8 mouse cellular contexts compared by ENCODE assay signal in genomic region chr11:53430670-53431346, GRCm38 (mm10). TPM values are rescaled to one million over a fixed set of nuclear protein-coding genes. Genes with fewer than 3 reads are reported as not detected.
A peak's percentile ranks its signal among the peaks of the same experiment; 100 is the strongest.
DNase-seq lines count a peak whose midpoint lies in the region; ATAC-seq and TF ChIP-seq lines count a peak whose summit lies in the region.

Uqcrq (minus strand) TSS chr11:53430831.
Gdf9 (plus strand) TSS chr11:53431023.

- peak within 1 kb of the TSS; percentile 89 for H3K27ac ChIP-seq in heart, embryonic 11.5 days (ENCODE audit: low read depth, low read length)
- peak within 1 kb of the TSS; percentile 56 for H3K27ac ChIP-seq in kidney, embryonic 16.5 days (ENCODE audit: low read length)
- H3K27ac ChIP-seq in liver, adult 2 months (replicated peaks; ENCODE audit: insufficient read depth, low read depth, low read length) = peak within 1 kb of the TSS; percentile 99

- peak; percentile 90 for ATAC-seq in heart, embryonic 11.5 days (replicated peaks; ENCODE audit: insufficient number of reproducible peaks, low FRiP score, low TSS enrichment)
- ATAC-seq in kidney, embryonic 16.5 days (ENCODE audit: low FRiP score, low TSS enrichment) = peak; percentile 95

- H3K4me2 ChIP-seq in heart, embryonic 11.5 days = peak within 1 kb of the TSS; percentile 72
- peak within 1 kb of the TSS; percentile 85 for H3K4me2 ChIP-seq in kidney, embryonic 16.5 days (replicated peaks; ENCODE audit: low read depth, low read length)
- peak within 1 kb of the TSS; percentile 99 for H3K4me2 ChIP-seq in myocyte (ENCODE audit: low read depth)

- peaks cover 15% of the 10 kb centered on the region for H3K79me3 ChIP-seq in C2C12 (ENCODE audit: low read depth)

- DNase-seq in brain, embryonic 14.5 days (ENCODE audit: low read depth) = peak; percentile 100
- peak; percentile 100 for DNase-seq in liver, adult 2 months (ENCODE audit: extremely low read depth, low read depth, low spot score)
- DNase-seq in splenic B cell, adult 2 months (ENCODE audit: low read depth, low spot score) = peak; percentile 100

- TF ChIP-seq CTCF in C2C12 (IDR thresholded peaks at IDR 0.05; ENCODE audit: control insufficient read depth, insufficient read depth, insufficient read length) = no peak
- TF ChIP-seq CTCF in brain, embryonic 14.5 days (IDR thresholded peaks at IDR 0.05; ENCODE audit: borderline replicate concordance, extremely low read depth, insufficient read depth, insufficient read length) = no peak
- no peak for TF ChIP-seq CTCF in liver, adult 2 months (IDR thresholded peaks at IDR 0.05; ENCODE audit: low read depth, low read length)

- peak within 1 kb of the TSS; percentile 97 for H3K9ac ChIP-seq in heart, embryonic 11.5 days (ENCODE audit: low read depth, low read length)
- H3K9ac ChIP-seq in kidney, embryonic 16.5 days (replicated peaks; ENCODE audit: low read length) = peak within 1 kb of the TSS; percentile 88
- peak within 1 kb of the TSS; percentile 97 for H3K9ac ChIP-seq in liver, adult 2 months (ENCODE audit: low read depth, low read length)

- H3K79me2 ChIP-seq in C2C12 (ENCODE audit: control insufficient read depth, insufficient read depth) = peaks cover 26% of the 10 kb centered on the region
- H3K79me2 ChIP-seq in liver, adult 2 months (ENCODE audit: control insufficient read depth, insufficient read depth, low read length) = peaks cover 4% of the 10 kb centered on the region; the same call in 1 of the 2 replicates
- peaks cover 19% of the 10 kb centered on the region for H3K79me2 ChIP-seq in myocyte (ENCODE audit: control insufficient read depth, insufficient read depth)

- H3K4me3 ChIP-seq in C2C12 (ENCODE audit: insufficient read depth, poor library complexity, severe bottlenecking) (peak within 1 kb of the TSS; percentile 92), myocyte (peak within 1 kb of the TSS; percentile 86)
- H3K4me3 ChIP-seq in erythroblast, embryonic 14.5 days (replicated peaks) = peak within 1 kb of the TSS; percentile 99
- H3K4me3 ChIP-seq in heart, embryonic 11.5 days (ENCODE audit: low read depth, low read length) = peak within 1 kb of the TSS; percentile 96
- peak within 1 kb of the TSS; percentile 92 for H3K4me3 ChIP-seq in kidney, embryonic 16.5 days (ENCODE audit: low read length)
- peak within 1 kb of the TSS; percentile 90 for H3K4me3 ChIP-seq in liver, adult 2 months (ENCODE audit: insufficient read depth, low read depth, low read length)

- peak within 1 kb of the TSS; percentile 99 for H3ac ChIP-seq in C2C12 (ENCODE audit: control insufficient read depth, insufficient read length, low read depth)
- peak within 1 kb of the TSS; percentile 97 for H3ac ChIP-seq in myocyte (ENCODE audit: control insufficient read depth, insufficient read length)

- H3K4me1 ChIP-seq in erythroblast, embryonic 14.5 days (ENCODE audit: control insufficient read depth) = peaks cover 53% of the 10 kb centered on the region
- peaks cover 10% of the 10 kb centered on the region; the same call in 1 of the 2 replicates for H3K4me1 ChIP-seq in heart, embryonic 11.5 days (ENCODE audit: control insufficient read depth, insufficient read depth, low read length)
- peaks cover 8% of the 10 kb centered on the region for H3K4me1 ChIP-seq in kidney, embryonic 16.5 days (ENCODE audit: insufficient read depth, low read length)
- peaks cover 15% of the 10 kb centered on the region for H3K4me1 ChIP-seq in liver, adult 2 months (ENCODE audit: control insufficient read depth, insufficient read depth, low read length)

- H3K27me3 ChIP-seq in C2C12 (ENCODE audit: control insufficient read depth, insufficient read depth, insufficient read length) = peaks cover 5% of the 10 kb centered on the region
- no peaks in the 10 kb centered on the region for H3K27me3 ChIP-seq in erythroblast, embryonic 14.5 days (ENCODE audit: control insufficient read depth)
- H3K27me3 ChIP-seq in heart, embryonic 11.5 days (ENCODE audit: control insufficient read depth, insufficient read depth, low read length) = no peaks in the 10 kb centered on the region
- no peaks in the 10 kb centered on the region for H3K27me3 ChIP-seq in kidney, embryonic 16.5 days (ENCODE audit: insufficient read depth, low read length)
- no peaks in the 10 kb centered on the region for H3K27me3 ChIP-seq in liver, adult 2 months (ENCODE audit: control insufficient read depth, insufficient read depth, low read length)
- H3K27me3 ChIP-seq in myocyte (ENCODE audit: control insufficient read depth, insufficient read depth, insufficient read length) = no peaks in the 10 kb centered on the region
- H3K27me3 ChIP-seq in splenic B cell, adult 2 months (ENCODE audit: control insufficient read depth, insufficient read depth, low read length, poor library complexity, severe bottlenecking) = no peaks in the 10 kb centered on the region

- peaks cover 24% of the 10 kb centered on the region for H3K36me3 ChIP-seq in C2C12 (ENCODE audit: control insufficient read depth, insufficient read depth)
- peaks cover 30% of the 10 kb centered on the region for H3K36me3 ChIP-seq in erythroblast, embryonic 14.5 days (ENCODE audit: control insufficient read depth)
- H3K36me3 ChIP-seq in heart, embryonic 11.5 days (ENCODE audit: control insufficient read depth, insufficient read depth, low read length) = peaks cover 8% of the 10 kb centered on the region
- H3K36me3 ChIP-seq in kidney, embryonic 16.5 days (ENCODE audit: insufficient read depth, low read length) = peaks cover 8% of the 10 kb centered on the region; the same call in 1 of the 2 replicates
- peaks cover 6% of the 10 kb centered on the region; the same call in 1 of the 2 replicates for H3K36me3 ChIP-seq in liver, adult 2 months (ENCODE audit: control insufficient read depth, insufficient read depth, low read length)
- peaks cover 14% of the 10 kb centered on the region for H3K36me3 ChIP-seq in myocyte (ENCODE audit: control insufficient read depth, insufficient read depth)
- no peaks in the 10 kb centered on the region for H3K36me3 ChIP-seq in splenic B cell, adult 2 months (ENCODE audit: control insufficient read depth, insufficient read depth, low read length, poor library complexity, severe bottlenecking)

- under 1% methylated on average over 44 of the region's 44 CpGs for WGBS in heart, embryonic 11.5 days (ENCODE audit: insufficient replicate concordance)
- WGBS in kidney, embryonic 16.5 days = 0% methylated on average over 44 of the region's 44 CpGs
- under 1% methylated on average over 44 of the region's 44 CpGs for WGBS in liver, adult 2 months

- no peaks in the 10 kb centered on the region for H3K9me3 ChIP-seq in erythroblast, embryonic 14.5 days (ENCODE audit: control insufficient read depth, low read length)
- H3K9me3 ChIP-seq in heart, embryonic 11.5 days (replicated peaks; ENCODE audit: control insufficient read depth, low read length) = no peaks in the 10 kb centered on the region
- H3K9me3 ChIP-seq in kidney, embryonic 16.5 days (ENCODE audit: low read length) = no peaks in the 10 kb centered on the region

- TF ChIP-seq POLR2A in brain, embryonic 14.5 days (IDR thresholded peaks at IDR 0.05; ENCODE audit: borderline replicate concordance, extremely low read depth, insufficient read depth, insufficient read length, poor library complexity, severe bottlenecking) = peak; percentile 74; the same call in 1 of the 2 replicates
- TF ChIP-seq POLR2A in liver, adult 2 months (IDR thresholded peaks at IDR 0.05; ENCODE audit: extremely low read depth, insufficient read depth, low read length) = peak; percentile 79; the same call in 1 of the 2 replicates
- peak; percentile 60 for TF ChIP-seq POLR2A in myocyte (IDR thresholded peaks at IDR 0.05; ENCODE audit: insufficient read length, low read depth)

TF ChIP-seq in C2C12, 6 proteins besides CTCF, POLR2A, EP300 and RAD21:
- TF ChIP-seq MAX (IDR thresholded peaks at IDR 0.05) (peak; percentile 19), FOSL1 (IDR thresholded peaks at IDR 0.05; ENCODE audit: insufficient read depth, low read length, poor library complexity, severe bottlenecking) (no peak), USF1 (IDR thresholded peaks at IDR 0.05; ENCODE audit: low read depth) (peak; percentile 62)

TF ChIP-seq in myocyte, 11 proteins besides CTCF, POLR2A, EP300 and RAD21:
- TF ChIP-seq SRF (IDR thresholded peaks at IDR 0.05; ENCODE audit: control insufficient read depth, insufficient read length, low read depth) (peak; percentile 12), TCF3 (IDR thresholded peaks at IDR 0.05; ENCODE audit: insufficient read length, low read depth) (no peak), E2F4 (IDR thresholded peaks at IDR 0.05; ENCODE audit: insufficient read depth) (no peak), USF1 (IDR thresholded peaks at IDR 0.05; ENCODE audit: low read depth) (peak; percentile 70), REST (IDR thresholded peaks at IDR 0.05; ENCODE audit: insufficient read depth, insufficient read length) (no peak), POLR2AphosphoS2 (IDR thresholded peaks at IDR 0.05; ENCODE audit: insufficient read length, low read depth) (peak; percentile 82)

RNA-seq across cellular contexts. Expression of gene Uqcrq, which starts in this region (rescaled TPM):
- 664 TPM for polyA plus RNA-seq in C2C12 (2012; fragmentation: generic; extraction: Trizol)
- 217 and 304 TPM in 2 replicates for polyA plus RNA-seq in brain, embryonic 14.5 days (2012; rRNA removed)
- 27.5 and 33.3 TPM in 2 replicates for polyA plus RNA-seq in erythroblast, embryonic 14.5 days (2012)
- 1,123 and 1,162 TPM in 2 replicates for polyA plus RNA-seq in heart, embryonic 11.5 days (2014; fragmentation: Nextera tagmentation; extraction: Ambion mirVana)
- 641 and 655 TPM in 2 replicates for polyA plus RNA-seq in kidney, embryonic 16.5 days (2015; fragmentation: Nextera tagmentation; extraction: Ambion mirVana)
- total RNA-seq in liver, adult 2 months (2014; rRNA removed) = 256 TPM in 2 replicates
- 1,230 and 1,408 TPM in 2 replicates for polyA plus RNA-seq in liver, adult 2 months (2012; rRNA removed)
- polyA plus RNA-seq in myocyte (2012; fragmentation: generic; extraction: Trizol) = 1,153 TPM

RNA-seq across cellular contexts. Expression of gene Gdf9, which starts in this region (rescaled TPM):
- 0.70 TPM for polyA plus RNA-seq in C2C12 (2012; fragmentation: generic; extraction: Trizol)
- polyA plus RNA-seq in brain, embryonic 14.5 days (2012; rRNA removed) = 2.7 and 4.3 TPM in 2 replicates
- not detected in 2 replicates for polyA plus RNA-seq in erythroblast, embryonic 14.5 days (2012)
- 0.76 and 1.4 TPM in 2 replicates for polyA plus RNA-seq in heart, embryonic 11.5 days (2014; fragmentation: Nextera tagmentation; extraction: Ambion mirVana)
- 1.1 and 1.2 TPM in 2 replicates for polyA plus RNA-seq in kidney, embryonic 16.5 days (2015; fragmentation: Nextera tagmentation; extraction: Ambion mirVana)
- 0.09 and 0.34 TPM in 2 replicates for total RNA-seq in liver, adult 2 months (2014; rRNA removed)
- 0.21 and 0.47 TPM in 2 replicates for polyA plus RNA-seq in liver, adult 2 months (2012; rRNA removed)
- 3.7 TPM for polyA plus RNA-seq in myocyte (2012; fragmentation: generic; extraction: Trizol)

Comparison
In these comparisons a context has a peak if more than half of its experiments do, and no peak if none do; other contexts are left out.
1. Peak in every context shown above with its lines: DNase-seq, ATAC-seq, H3K4me3 ChIP-seq and H3K27ac ChIP-seq.